Mouse (Mus musculus): ENCODE measurements around the gene Trib2.

DNA sequence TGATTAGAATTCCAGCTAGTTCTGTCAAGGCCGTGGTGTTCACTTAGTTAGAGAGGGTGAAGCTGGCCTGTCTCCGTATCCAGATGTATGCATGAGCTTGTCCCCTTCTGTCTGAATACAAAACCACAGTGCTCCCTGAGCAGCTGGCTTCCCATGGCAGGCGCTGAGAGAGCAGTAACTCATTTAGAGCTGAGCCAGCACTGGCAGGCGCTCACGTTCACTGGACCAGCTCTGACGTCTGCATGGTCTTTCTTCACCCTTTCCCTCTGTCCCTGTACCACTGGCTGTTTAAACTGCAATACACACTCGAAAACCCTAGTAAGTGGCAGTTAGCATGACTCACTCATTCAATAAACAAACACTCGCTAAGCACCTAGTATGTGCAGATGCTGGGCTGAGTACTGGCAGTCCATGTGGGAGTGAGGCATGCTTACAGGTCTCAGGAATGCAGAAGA is 33.7 kb upstream of the Trib2 start:
- TF ChIP-seq CTCF (IDR thresholded peaks at IDR 0.05; ENCODE audit: low read depth, low read length) (no peak), POLR2A (IDR thresholded peaks at IDR 0.05; ENCODE audit: extremely low read depth, insufficient read depth, low read length) (no peak)

All from liver, adult 2 months (tissue).